Mouse (Mus musculus) frontal cortex, adult 2 months (tissue): ENCODE data around the gene Tmem132d. TPM values are rescaled to one million over a fixed set of nuclear protein-coding genes. Genes with fewer than 3 reads are reported as not detected.

Experiments
- DNase-seq, 2 experiments: peaks; one replicate each; pipeline ENCODE4 v3.0.0; 2022; ENCODE audit warnings: low spot score in 1 of 2; ENCODE audit errors: extremely low spot score in 1 of 2
- polyA plus RNA-seq: library from polyadenylated mRNA; depleted of rRNA; stranded (reverse); fragments of >200 nt; gene quantifications from 2 replicates; pipeline ENCODE4 v1.2.3, GENCODE M21; 2012

Tmem132d gene
- polyA plus RNA-seq, 1 experiment: 21.5 TPM

DNA sequence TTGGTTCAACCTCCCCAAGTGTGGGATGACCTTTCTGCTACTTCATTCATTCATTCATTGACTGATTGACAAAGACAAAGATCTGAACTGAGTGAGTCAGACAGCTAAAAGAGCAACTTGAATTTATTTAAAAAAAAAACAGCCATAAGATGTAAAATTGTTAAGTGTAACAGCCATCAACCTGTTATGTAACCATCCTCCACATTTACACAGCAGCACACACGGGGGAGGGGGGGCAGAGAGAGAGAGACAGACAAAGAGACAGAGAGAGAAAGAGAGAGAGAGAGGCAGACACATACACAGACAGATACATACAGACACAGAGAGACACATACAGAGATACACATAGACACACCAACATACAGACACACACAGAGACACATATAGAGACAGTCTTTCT is 197.3 kb downstream of the Tmem132d start:
- peak in 1 of 2 experiments; percentile 28 for DNase-seq

DNA sequence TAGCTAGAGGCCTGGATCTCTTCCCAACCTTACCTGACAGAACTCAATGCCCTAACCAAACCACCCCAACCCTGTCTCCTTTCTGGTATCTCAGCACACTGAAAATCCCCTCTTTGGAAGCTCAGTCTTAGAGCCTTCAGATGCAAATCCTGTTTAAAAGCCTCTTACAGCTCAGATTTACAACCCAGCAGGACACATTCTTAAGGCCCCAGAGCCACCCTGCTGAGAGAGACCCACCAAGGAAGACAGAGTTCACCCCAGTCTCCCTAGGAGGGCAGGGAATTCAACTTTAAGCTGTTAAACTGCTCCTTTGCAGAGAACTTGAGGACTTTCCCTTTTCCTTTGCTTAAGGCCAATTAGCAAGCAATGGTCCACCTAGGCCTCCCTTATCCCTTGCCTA is 199.8 kb downstream of the Tmem132d start:
- DNase-seq: no peak

DNA sequence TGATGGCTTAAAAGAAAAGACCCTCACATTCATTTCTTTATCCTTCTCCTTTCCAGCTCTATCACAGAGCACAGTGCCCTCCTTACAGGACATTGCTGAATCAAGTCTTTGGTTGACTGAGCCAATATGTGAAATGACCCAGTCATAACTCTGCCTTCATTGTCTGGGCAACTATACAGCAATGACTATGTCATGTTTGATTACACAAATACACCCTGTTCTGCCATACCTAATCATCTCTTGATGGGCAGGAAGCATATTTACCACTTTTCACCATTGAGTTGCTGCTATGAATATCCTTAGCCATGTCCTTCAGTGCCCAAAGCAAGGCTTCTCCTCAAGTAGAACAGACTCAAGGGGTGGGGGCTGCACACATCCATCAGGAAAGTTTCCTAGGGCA is 214.6 kb downstream of the Tmem132d start:
- DNase-seq: no peak

DNA sequence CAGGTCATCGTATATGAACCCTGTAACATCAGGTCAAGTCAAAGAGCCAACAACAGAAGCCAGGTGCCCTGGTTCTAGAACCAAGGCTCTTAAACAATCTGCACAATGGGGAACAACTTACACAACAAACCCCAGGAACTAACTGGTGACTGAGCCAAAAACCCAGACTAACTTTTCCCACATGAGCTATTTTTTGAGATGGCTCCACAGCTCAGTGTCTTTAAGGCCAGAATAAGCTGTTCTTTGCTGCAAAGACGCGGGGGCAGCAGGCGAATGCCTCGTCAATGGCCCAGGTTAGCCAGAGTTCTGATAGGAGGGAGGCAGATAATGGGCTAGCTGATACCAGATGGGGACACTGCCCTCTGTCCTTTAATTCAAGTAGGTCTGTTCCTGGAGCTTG is 221.8 kb downstream of the Tmem132d start:
- peak in 1 of 2 experiments; percentile 26 for DNase-seq

DNA sequence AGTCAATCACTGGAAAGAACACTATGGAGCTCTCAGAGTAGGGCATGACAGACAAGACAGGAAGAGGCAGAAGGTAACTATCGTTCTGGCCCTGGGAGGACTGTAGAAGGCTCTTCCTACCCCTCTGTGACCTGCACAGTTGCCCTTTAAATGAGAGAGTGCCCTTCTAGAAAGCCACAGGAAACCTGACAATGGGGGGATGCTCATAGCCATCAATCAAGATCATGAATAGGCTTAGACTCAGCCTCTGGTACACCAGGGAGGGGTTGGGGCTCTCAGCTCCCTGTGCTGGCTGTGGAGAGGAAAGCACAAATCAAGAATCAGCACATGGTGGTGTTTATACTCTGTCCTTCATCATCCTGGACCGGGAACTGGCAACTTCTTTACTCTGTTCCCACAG is 227.2 kb downstream of the Tmem132d start:
- DNase-seq: no peak

DNA sequence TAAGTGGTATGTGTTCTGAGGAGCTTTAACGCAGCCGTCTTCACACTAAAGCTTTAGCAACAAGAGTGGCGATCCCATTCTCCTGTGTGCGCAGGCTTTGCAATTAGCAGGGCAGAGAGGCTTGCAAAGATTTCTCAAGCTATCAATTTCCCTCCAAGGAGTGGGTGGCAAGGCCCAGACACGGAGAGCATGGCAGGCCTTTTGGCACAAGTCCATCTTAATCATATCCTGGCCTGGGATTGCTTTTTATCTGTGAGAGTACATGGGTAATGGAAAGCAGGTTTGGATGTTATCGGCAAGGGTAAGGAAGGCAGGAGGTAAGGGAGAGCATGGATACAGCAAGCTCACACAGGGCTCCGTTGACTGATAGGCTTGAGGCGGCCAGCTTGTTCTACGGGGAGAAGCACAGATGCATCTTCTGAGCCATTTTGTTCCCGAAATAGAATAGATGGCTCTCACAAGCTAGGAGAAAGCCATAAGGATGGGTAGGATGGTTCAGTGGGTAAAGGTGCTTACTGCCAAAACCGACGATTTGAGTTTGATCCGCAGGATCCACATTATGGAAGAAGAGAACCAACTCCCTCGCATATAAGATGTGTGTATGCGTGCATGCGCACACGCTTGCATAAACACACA is 228.1 kb downstream of the Tmem132d start:
- peak in 1 of 2 experiments; percentile 41 for DNase-seq

DNA sequence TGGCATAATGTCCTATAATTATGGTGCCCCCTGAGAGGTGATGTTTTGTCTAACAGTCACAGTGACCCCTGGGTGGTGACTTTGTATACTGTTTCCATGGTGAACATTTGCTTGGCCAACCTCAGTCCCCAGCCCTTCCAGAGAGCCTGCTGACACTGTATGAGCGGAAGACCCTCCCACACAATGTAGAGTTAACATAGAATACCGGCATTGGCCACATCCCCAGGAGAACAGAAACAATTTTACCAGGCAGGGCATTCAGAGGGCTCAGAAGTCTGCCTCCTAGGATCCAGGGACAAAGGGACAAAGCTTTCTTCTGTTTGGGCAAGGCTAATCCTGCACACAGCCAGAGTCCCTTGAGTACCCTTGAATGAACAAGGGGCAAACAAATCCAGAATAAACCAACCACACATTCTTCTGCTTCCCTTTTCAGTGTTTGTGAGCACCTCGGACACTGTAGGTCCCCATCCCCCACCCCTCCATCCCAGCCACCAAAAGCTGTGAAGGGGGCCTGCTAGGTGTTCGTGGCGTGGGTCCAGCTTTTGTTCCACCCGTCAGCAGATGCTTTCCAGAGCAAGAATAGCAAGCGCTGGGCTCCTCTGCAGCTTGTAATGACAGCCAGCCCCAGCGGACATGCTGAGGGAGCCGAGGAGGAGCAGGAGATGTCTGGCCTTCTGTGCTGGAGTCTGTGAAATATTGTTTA is 228.8 kb downstream of the Tmem132d start:
- peak in 1 of 2 experiments; percentile 43 for DNase-seq

DNA sequence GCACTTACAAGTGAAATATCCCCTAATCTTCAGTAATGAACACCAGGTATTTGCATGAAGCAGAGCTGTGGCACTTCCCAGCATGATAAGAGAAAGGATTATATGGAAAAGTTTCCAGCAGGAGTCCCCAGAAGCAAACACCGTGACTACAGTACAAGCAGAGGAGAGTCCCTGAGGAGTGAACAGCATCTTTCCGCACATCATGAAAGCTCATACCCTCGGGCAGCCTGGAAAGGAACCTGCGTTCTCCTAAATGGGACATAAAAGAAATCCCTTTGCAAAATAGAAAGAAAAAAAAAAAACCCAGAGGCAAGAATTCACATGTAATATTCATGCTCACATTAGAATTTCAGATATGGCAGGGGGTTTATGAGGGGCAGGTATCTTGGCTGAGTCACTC is 238.8 kb downstream of the Tmem132d start:
- no peak for DNase-seq

DNA sequence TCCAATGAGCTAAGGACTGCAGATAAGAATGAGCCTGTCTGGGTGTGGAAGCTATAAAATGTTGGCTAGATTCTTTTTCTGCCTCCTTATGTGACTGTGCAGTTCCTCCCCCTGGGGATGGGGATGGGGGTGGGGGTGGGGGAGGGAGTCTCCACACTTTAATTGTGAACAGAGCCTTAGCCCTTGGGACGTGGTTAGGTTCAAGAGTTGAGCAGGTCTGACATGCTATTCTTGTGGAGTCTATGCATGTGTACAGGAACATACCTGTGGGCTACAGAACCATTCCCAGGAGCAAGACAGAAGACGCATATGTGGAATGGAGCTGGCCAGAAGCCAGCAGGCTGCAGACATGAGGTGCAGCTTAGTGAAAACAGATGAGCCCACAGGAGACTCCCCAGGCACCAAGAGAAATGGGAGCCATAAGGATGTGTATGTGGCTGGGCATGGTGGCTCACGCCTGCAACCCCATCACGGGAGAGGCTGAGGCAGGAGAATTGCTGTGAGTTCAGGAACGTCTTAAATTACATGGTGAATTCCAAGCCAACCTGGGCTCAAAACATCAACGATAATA is 240.3 kb downstream of the Tmem132d start:
- no peak for DNase-seq

DNA sequence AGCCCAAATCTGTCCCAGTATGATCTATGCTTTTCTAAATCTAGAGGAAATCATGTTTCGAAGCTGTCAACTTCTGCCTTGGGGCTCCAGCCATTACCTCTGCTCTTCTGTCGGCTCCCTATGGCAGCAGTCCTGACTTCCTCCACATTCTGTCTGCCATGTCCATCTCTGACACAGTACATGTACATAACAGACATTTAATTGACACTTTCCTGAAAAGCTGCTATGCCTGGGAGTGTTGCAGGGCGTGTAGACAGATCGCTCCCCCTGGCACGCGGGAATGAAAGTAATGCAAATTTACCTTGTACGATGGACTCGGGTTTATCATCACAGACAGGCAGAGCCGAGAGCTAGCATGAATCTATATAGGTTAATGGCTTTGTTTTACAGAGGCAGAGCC is 241.2 kb downstream of the Tmem132d start:
- DNase-seq: no peak

DNA sequence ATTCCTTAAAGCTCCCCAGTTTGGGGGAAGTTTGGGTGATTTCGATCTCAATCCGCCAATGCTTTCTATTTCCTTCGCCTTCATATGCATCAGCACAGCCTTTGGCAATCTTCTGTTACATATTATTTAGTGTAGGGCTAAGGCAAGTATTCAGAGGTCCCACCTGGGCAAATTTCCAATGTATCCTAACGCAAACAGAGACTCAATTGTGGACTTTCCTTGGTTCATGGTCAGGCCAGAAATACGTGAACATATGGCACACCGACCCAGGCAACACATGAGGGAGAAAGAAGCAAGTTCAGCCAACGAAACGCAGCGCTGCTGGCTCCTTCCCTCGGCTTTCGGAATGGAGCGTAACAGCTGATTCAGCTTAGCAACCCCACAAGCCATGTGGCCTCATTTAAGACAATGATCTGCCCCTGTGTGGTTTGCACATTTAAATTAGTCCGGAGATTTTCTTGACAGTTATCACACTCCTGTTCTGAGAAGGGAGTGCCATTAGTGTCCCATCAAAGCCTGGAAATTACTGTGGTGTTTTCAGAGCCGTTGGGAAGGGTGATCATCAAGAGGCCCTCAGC is 242.5 kb downstream of the Tmem132d start:
- no peak for DNase-seq

DNA sequence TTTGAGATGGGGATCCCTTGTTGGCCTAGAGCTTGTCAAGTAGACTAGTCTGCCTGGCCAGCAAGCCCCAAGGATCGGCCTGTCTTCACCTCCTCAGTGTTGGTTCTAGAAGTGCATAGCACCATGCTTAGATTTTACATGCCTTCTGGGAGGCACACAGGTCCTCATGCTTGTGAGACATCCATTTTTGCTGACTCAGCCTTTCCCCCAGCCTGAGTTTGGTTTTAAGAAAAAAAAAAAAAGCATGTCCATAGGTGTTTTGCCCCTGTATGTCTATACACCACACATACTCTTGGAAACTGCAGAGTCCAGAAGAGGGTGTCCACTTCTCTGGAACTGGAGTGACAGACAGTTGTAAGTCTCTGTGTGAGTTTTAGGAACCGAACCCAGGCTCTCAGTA is 256.6 kb downstream of the Tmem132d start:
- DNase-seq: no peak

DNA sequence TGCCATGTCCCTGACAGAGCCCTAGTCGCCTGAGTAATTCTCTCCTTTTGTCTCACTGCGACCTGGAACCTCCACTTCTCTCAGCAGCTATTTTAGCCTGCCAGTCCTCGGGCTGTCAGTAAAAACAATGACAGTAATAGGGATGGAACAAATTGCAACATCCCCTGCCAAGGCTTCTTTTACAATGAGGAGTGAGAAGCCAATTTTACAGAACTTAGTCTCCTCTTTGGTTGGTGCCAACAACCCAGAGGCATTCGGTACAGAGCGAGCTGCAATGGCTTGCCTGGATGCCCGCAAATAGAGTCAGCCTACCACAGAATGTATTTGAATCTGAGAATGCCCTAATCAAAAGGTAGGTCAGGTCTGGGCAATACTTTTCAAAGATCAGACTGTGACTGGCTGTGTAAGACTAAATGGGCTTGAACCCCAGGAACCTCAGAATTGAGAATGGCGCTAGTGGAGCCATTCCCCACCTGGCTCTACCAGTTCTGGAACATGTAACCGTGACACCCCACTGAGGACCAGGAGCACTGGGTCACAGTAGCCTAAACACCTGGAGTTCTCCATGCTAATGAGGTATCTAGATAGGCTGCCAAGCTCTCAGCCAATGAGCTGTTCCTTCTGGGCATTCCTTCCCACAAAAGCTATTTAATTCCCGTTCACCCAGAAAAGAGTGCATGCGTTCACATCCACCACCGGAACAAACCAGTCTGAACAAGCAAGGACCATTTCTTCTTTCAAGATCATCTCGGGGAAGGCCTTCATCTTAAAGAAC is 273.8 kb downstream of the Tmem132d start:
- peak in 1 of 2 experiments; percentile 17 for DNase-seq

DNA sequence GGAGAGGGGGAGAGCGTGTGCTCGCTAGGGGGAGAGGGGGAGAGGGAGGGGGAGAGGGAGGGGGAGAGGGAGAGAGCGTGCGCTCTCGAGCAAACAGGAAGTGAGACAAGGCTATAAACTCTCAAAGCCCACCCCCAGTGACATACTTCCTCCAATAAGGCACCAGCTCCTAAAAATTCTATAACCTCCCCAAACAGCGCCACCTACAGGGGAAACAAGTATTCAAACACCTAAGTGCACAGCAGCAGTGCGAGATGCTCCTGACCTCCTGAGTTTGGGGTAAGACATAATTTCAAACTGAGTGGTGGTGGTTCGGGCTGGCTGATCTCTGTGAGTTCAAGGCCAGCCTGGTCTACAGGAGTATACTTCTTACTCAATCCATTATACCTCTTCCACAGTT is 281.4 kb downstream of the Tmem132d start:
- DNase-seq: no peak

DNA sequence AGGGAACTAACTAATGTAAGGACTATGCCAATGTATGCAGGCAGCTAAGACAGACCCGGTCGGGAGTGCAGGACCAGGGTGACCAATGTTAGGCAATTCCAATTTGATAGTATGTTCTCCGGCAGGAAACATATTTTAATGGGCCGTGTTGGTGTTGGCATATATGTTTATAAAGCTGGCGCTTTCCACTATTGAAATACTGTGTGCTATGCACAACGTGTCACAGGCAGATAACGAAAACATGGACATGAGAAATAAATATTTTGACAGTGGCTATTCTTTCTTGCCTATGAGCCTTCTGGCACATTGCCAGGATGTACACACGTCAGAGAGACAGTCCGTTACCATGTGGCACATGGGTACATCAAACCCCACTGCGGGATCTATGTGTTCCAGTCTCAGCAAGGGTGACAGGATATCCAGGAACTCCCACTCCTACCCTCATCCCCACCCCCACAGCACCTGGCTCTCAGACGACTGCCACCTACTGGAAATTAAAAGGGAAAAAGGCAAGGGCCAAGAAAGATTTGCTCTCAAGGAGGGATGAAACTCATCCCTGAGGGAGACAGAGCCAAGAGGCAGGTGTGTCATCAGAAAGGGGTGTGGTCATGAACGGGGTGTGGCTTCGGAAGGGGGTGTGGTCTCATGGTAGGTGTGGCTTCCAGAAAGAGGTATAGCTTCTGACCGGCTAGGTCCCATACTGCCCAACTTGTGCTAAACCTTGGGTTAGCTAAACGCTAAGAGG is 285.8 kb downstream of the Tmem132d start:
- no peak for DNase-seq

DNA sequence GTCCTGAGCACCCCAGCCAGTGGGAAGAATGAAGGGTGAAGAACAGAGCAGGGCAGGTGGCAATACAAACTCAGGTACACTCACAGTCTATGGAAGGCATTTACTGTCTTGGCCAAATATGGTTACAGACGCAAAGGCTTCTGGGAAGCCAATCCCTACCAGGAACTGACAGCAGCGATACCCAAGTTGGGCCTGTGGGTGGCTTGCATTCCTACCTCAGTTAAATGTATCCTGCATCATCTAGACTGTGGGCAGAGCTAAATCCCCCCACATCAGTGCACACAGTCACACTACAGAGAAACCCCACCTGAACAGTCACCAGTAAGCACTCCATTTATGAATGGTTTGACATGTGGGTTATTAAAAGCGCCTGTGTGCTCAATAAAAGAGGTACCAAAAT is 288.1 kb downstream of the Tmem132d start:
- peak; percentile 28 to 44 for DNase-seq

DNA sequence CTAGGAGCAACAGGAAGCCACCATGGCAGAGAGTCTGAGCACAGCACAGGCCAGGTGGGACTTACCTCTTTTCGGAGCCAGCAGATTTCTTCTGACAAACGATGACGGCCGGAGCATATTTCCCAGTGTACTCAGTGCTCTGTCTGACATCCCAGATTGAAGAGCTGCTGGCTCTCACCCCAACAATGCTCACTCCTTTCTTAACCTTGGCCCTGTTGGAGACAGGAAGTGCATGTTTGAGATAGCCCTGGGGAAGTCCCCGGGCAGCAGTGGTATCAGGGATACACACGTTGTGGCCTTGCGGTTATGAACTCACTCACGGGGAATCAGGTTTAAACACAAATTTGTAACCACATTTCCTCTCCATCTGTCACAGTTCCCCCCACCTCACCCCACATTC is 296.1 kb downstream of the Tmem132d start:
- no peak for DNase-seq

DNA sequence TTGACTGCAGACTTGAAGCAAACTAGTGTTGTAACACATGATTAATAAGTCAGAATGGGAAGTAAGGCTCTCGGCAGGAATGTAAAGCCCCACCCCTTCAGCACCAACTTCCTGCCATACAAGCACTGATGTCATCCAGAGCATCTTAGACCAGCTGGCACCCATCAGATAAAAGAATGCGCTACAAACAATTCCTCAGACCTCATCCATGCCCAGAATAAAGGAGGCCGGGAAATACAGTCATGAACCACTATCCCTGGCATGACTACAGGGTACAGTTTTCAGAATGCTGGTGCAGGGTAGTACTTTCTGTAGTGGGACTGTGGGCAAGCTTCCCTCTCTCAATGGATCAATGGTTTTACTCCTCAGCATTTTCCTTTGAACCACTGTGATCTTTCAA is 310.2 kb downstream of the Tmem132d start:
- DNase-seq: no peak

DNA sequence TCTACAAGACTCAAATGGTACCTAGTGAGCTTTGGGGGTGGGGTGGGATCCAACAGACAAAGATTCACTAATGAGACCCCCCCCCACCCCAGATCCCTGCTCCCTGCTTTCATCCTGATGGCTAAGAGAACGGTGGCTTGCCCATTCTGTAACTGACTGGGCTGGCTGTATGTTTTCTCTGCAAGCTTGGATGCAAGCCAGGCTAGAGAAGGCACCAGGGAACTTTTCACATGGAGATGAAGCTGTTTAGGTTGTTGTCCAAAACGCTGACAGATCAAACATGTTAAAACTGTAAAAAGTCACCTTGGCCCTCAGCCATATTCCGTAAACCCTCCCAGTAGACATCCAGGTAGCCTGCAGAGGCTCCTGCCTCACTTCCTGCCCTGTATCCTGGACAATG is 313.7 kb downstream of the Tmem132d start:
- no peak for DNase-seq

DNA sequence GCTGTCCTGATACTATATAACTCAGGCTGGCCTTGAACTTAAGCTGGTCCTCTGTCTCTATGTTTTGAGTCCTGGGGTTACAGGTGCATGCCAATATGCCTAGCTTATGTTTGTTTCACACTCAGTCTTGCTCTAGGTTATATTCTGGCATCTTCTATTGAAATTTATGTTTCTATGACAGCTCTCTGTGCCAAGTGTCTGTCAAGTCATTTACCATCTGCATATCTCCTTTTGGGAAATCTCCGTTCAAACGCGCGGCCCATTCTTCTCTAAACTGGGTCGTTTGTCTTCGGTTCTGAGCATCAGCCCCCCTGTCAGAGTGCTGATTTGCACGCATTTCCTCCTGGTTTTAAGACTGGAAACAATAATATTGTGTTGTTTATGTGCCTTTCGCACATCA is 319.8 kb downstream of the Tmem132d start:
- DNase-seq: no peak
